Mouse (Mus musculus) midbrain, embryonic 15.5 days (tissue): Measurements from ENCODE around the gene Fbxl2. TPM values are rescaled to one million over a fixed set of nuclear protein-coding genes. Genes with fewer than 3 reads are reported as not detected.

Experiments used
- ATAC-seq: fragments of 200-750 bp; cut with Nextera tagmentation; replicated peaks from 2 replicates; pipeline ENCODE4 v1.8.0; 2017; ENCODE audit warnings: moderate TSS enrichment
- H3K27ac ChIP-seq: fragments of 300-500 bp; sonication (generic); 2 replicates; pipeline ENCODE4 v1.5.1; 2015; ENCODE audit warnings: mild to moderate bottlenecking, inconsistent platforms
- H3K27me3 ChIP-seq: fragments of 300-500 bp; sonication (generic); replicated peaks from 2 replicates; pipeline ENCODE4 v1.6.1; 2015; ENCODE audit warnings: inconsistent platforms
- H3K36me3 ChIP-seq: fragments of 300-500 bp; sonication (generic); replicated peaks from 2 replicates; pipeline ENCODE4 v1.6.1; 2015; ENCODE audit warnings: inconsistent platforms
- H3K4me1 ChIP-seq: fragments of 300-500 bp; sonication (generic); 2 replicates; pipeline ENCODE4 v1.6.1; 2015; ENCODE audit warnings: inconsistent platforms
- H3K4me2 ChIP-seq: fragments of 300-500 bp; sonication (generic); 2 replicates; pipeline ENCODE4 v1.6.1; 2015; ENCODE audit warnings: inconsistent platforms, mild to moderate bottlenecking, moderate library complexity
- H3K4me3 ChIP-seq: fragments of 300-500 bp; sonication (generic); 2 replicates; pipeline ENCODE4 v1.5.1; 2015; ENCODE audit warnings: mild to moderate bottlenecking, inconsistent platforms
- H3K9ac ChIP-seq: fragments of 300-500 bp; sonication (generic); 2 replicates; pipeline ENCODE4 v1.6.1; 2015; ENCODE audit warnings: mild to moderate bottlenecking, inconsistent platforms
- H3K9me3 ChIP-seq: fragments of 300-500 bp; sonication (generic); 2 replicates; pipeline ENCODE4 v1.6.1; 2016; ENCODE audit warnings: inconsistent platforms
- WGBS: fragments of 180-500 bp; shearing (Covaris S2); methylation state at CpG from one replicate; pipeline ENCODE4 v1.1.7; 2015; ENCODE audit warnings: mixed read lengths; 5-methylcytosine and 5-hydroxymethylcytosine counted together
- polyA plus RNA-seq: library from polyadenylated mRNA; unstranded; fragments of >200 nt; fragmentation: Nextera tagmentation; extraction: Ambion mirVana; gene quantifications from 2 replicates; pipeline ENCODE4 v1.2.1, GENCODE M21; 2015

The Fbxl2 gene
- polyA plus RNA-seq, 1 experiment from 2014 or later, result 28.9 TPM

GRCm38 (mm10) chr9:114015724-114016123 lies 30.3 kb downstream of the Fbxl2 start:
- no peak overlapping the region for H3K4me2 ChIP-seq
- no peaks in the 10 kb centered on the region for H3K9me3 ChIP-seq
- H3K4me3 ChIP-seq, result no peak overlapping the region
- peaks cover 5% of the 10 kb centered on the region; the same call in 1 of the 2 replicates for H3K36me3 ChIP-seq
- no peaks in the 10 kb centered on the region for H3K27me3 ChIP-seq
- H3K27ac ChIP-seq, result no peak overlapping the region
- H3K4me1 ChIP-seq, result no peaks in the 10 kb centered on the region
- no peak overlapping the region for H3K9ac ChIP-seq
- ATAC-seq, result no peak
- 87% methylated on average over 4 of the region's 4 CpGs for WGBS

GRCm38 (mm10) chr9:114014034-114014433 lies 32.0 kb downstream of the Fbxl2 start:
- H3K4me2 ChIP-seq, result no peak overlapping the region
- H3K36me3 ChIP-seq, result peaks cover 5% of the 10 kb centered on the region; the same call in 1 of the 2 replicates
- no peak overlapping the region for H3K27ac ChIP-seq
- H3K4me3 ChIP-seq, result no peak overlapping the region
- no peak overlapping the region for H3K9ac ChIP-seq
- H3K4me1 ChIP-seq, result no peaks in the 10 kb centered on the region
- no peaks in the 10 kb centered on the region for H3K27me3 ChIP-seq
- no peak for ATAC-seq
- WGBS, result 88% methylated on average over 1 of the region's 1 CpGs
- H3K9me3 ChIP-seq, result no peaks in the 10 kb centered on the region

DNA sequence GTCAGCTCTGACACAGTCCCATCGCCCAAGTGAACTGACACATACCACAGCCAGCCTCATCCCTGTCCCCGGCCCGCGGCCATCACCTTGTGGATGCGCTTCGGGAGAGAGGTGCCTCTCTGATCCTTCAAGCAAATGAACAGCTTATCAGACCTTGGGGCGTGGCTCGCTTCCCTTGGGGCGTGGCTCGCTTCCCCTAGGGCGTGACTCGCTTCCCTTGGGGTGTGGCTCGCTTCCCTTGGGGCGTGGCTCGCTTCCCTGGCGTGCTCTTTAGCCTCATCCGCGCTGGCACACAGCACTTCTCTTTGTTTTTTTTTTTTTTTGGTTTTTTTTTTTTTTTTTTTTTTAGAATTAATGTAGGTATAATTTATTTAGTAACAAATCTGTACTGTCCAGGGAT lies 34.8 kb downstream of the Fbxl2 start:
- no peak for ATAC-seq
- H3K27me3 ChIP-seq, result no peaks in the 10 kb centered on the region
- H3K4me1 ChIP-seq, result no peaks in the 10 kb centered on the region
- H3K4me2 ChIP-seq, result no peak overlapping the region
- no peaks in the 10 kb centered on the region for H3K9me3 ChIP-seq
- peaks cover 5% of the 10 kb centered on the region; the same call in 1 of the 2 replicates for H3K36me3 ChIP-seq
- H3K27ac ChIP-seq, result no peak overlapping the region
- WGBS, result 69% methylated on average over 18 of the region's 18 CpGs
- no peak overlapping the region for H3K9ac ChIP-seq
- H3K4me3 ChIP-seq, result no peak overlapping the region

GRCm38 (mm10) chr9:114009526-114009925 lies 36.5 kb downstream of the Fbxl2 start:
- no peak overlapping the region for H3K4me2 ChIP-seq
- no peaks in the 10 kb centered on the region for H3K27me3 ChIP-seq
- 39% methylated on average over 5 of the region's 5 CpGs for WGBS
- H3K4me1 ChIP-seq, result no peaks in the 10 kb centered on the region
- H3K27ac ChIP-seq, result no peak overlapping the region
- H3K36me3 ChIP-seq, result peaks cover 5% of the 10 kb centered on the region; the same call in 1 of the 2 replicates
- no peaks in the 10 kb centered on the region for H3K9me3 ChIP-seq
- ATAC-seq, result no peak
- no peak overlapping the region for H3K9ac ChIP-seq
- H3K4me3 ChIP-seq, result no peak overlapping the region

GRCm38 (mm10) chr9:114007850-114008350 lies 38.1 kb downstream of the Fbxl2 start:
- H3K4me3 ChIP-seq, result no peak overlapping the region
- H3K27ac ChIP-seq, result no peak overlapping the region
- ATAC-seq, result no peak

DNA sequence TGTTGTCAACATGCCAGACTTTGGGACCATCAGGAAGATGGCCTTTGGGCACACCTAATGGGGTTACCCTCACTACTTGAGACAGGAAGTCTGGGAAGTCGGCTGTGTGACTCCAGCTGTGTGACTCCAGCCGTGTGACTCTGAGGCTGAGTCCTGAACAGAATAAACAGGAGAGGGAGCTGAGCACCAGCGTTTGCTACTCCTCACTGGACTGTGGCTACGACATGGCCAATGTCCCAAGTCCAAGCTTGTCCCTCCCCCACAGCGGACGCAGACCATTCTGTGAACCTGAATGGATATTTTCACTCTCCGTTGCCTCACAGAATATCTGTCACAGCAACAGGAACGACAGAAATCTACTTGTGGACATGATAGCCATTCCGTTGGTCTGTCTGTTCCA lies 39.2 kb downstream of the Fbxl2 start:
- ATAC-seq, result no peak
- Histone ChIP-seq H3K4me1 (no peaks in the 10 kb centered on the region), H3K9ac (no peak overlapping the region), H3K27me3 (no peaks in the 10 kb centered on the region), H3K9me3 (no peaks in the 10 kb centered on the region), H3K27ac (no peak overlapping the region), H3K4me3 (no peak overlapping the region), H3K4me2 (no peak overlapping the region), H3K36me3 (peaks cover 4% of the 10 kb centered on the region; the same call in 1 of the 2 replicates)
- 78% methylated on average over 9 of the region's 9 CpGs for WGBS

More at GRCm38 (mm10) chr9:114007850-114008350, 38.1 kb downstream of the Fbxl2 start:
- WGBS, result 91% methylated on average over 9 of the region's 9 CpGs
- no peaks in the 10 kb centered on the region for H3K27me3 ChIP-seq
- peaks cover 4% of the 10 kb centered on the region; the same call in 1 of the 2 replicates for H3K36me3 ChIP-seq
- H3K4me2 ChIP-seq, result no peak overlapping the region
- H3K9ac ChIP-seq, result no peak overlapping the region
- no peaks in the 10 kb centered on the region for H3K4me1 ChIP-seq
- no peaks in the 10 kb centered on the region for H3K9me3 ChIP-seq

DNA sequence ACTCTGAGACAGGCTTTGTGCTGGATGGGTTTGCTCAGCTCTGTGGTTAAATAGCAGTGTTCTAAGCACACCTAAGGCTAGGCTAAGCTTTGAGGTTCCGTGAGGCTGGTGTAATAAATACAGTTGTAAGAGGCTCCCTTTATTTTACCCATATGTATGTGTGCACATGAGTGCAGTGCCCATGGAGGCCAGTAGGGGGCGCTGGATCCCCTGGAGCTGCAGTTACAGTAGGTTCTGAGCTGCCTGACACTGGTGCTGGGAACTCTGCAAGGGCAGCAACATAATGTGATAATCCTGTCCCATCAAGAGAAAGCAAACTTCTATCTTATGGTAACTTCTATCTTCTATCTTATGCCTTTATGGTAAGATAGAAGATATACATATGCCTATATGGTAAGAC lies 47.7 kb downstream of the Fbxl2 start:
- Histone ChIP-seq H3K27ac (no peak overlapping the region), H3K4me3 (no peak overlapping the region), H3K36me3 (peaks cover 14% of the 10 kb centered on the region), H3K9me3 (no peaks in the 10 kb centered on the region), H3K4me1 (no peaks in the 10 kb centered on the region), H3K27me3 (no peaks in the 10 kb centered on the region), H3K9ac (no peak overlapping the region), H3K4me2 (no peak overlapping the region)
- ATAC-seq, result no peak
- 60% methylated on average over 2 of the region's 2 CpGs for WGBS

DNA sequence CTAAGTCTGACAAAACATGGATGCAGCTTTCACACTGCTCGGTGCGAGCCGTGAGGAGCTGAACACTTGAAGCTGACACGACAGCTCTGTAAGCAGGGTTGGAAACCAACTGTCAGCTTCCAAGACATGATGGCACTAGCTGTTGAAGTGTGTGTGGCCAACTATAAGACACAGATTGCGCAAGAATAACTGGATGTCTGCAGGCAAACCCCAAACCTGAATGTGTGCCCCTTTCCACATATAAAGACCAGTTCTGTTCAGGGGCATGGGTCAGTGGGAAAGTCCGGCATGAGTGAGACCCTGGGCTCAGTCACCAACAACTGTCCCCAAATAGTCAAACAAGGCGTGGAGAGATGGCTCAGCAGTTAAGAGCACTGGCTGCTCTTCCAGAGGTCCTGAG lies 53.2 kb downstream of the Fbxl2 start:
- H3K4me2 ChIP-seq, result no peak overlapping the region
- no peak overlapping the region for H3K4me3 ChIP-seq
- H3K9ac ChIP-seq, result no peak overlapping the region
- no peaks in the 10 kb centered on the region for H3K27me3 ChIP-seq
- H3K27ac ChIP-seq, result no peak overlapping the region
- H3K4me1 ChIP-seq, result no peaks in the 10 kb centered on the region
- H3K36me3 ChIP-seq, result no peaks in the 10 kb centered on the region
- no peaks in the 10 kb centered on the region for H3K9me3 ChIP-seq
- WGBS, result 92% methylated on average over 7 of the region's 7 CpGs
- no peak for ATAC-seq

DNA sequence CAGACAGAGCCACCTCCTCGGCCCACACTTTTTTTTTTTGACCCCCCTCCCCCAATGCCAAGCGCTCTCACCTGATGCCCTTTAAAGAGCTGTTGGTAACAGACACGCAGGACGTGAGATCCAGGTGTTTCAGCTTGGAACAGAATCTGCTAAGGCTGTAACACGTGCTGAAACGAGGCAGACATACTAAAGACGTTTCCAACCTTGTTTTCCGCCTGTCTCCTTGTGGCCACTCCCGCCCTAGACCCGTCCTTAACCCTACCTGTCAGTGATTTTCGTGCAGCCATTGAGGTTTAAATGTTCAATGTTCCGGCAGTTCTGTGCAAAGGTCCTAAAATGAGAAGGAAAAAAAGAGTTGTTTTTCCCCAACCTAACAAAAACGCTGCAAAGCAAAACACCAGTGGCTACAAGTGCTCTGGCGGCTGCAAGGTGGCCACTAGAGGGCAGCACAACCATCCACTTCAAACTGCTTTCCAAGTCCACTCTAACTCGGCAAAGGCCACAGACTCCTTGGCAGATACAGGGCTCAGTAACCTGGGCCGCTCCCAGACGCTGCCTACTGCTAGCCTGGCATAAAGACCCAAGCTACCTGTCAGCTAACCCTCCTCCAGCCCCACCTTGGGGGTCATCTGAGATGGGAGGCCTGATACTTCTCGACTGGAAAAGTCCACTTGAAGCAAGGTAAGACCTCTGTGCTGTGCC lies 55.3 kb downstream of the Fbxl2 start:
- no peaks in the 10 kb centered on the region; the same call in 1 of the 2 replicates for H3K36me3 ChIP-seq
- H3K9me3 ChIP-seq, result no peaks in the 10 kb centered on the region
- no peak overlapping the region for H3K9ac ChIP-seq
- H3K27me3 ChIP-seq, result no peaks in the 10 kb centered on the region
- no peaks in the 10 kb centered on the region for H3K4me1 ChIP-seq
- peak; percentile 74 for ATAC-seq
- WGBS, result 26% methylated on average over 18 of the region's 18 CpGs
- H3K4me2 ChIP-seq, result peak overlapping the region; percentile 22; the same call in 1 of the 2 replicates
- no peak overlapping the region for H3K4me3 ChIP-seq
- H3K27ac ChIP-seq, result no peak overlapping the region

DNA sequence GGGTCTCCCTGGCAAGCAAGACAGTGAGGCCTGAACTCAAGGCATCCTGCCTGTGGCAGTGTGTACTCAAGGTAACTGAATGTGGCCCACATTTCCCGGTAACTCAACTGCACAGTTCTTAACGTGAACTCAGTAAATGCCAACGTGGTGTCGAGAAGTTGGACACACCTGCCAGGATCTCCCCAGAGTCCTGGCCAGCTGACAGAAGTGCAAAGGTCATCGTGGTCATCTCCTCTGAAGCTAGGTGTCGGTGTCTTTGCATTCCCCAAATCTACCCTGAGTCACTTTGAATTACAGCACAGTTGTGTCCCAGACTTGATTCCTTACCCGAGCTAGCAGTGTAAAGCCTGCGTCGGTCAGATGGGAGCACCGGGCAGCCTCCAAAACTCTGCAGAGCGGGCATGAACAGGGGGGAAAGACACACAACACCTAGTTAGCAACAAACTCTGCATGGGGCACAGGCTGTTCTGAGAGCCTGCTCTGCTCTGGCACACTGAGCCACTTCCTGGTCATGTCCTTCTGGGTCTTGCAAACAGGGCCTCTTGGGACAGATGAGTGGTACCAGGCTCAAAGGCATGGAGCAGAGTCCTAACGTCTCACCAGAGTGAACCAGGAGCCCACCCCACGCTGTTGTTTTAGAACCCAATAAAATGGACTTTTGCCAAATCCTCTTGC lies 60.9 kb downstream of the Fbxl2 start:
- no peaks in the 10 kb centered on the region for H3K27me3 ChIP-seq

DNA sequence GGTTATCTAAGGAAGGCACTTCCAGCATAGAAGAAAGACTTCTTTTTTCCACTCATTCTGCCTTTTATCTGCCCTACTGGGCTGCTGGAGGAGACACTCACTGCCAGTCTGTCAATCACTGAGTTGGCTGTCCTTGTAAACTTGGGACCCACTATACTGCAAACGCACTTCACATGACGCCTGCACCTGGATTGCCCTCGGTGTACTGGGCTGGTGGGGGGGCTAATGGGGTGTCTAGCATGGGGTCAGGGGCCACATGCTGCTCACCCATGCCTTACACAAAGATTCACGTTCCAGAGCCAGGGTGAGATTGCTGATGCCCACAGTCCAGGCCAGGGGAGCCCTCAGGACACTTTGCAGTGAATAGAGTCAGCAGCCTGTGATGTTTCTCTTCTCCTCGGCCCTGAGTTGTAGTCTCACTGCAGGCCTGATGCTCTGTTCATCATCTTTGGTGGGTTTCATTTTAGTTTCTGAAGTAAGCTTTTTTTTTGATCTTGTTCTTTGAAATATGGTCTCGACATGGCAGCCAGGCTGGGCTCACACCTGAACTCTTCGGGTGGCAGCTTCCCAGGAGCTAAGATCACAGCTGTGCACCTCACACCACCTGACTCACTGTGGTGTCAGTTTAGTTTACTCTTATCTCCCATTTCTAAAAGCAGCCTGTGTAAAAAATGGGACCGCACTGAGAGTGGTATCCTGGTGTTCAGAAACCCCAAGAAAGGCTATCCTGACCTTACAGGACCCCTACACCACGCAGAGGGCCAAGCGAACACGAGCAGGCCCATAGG lies 62.9 kb downstream of the Fbxl2 start:
- Histone ChIP-seq H3K27me3 (no peaks in the 10 kb centered on the region), H3K4me2 (no peak overlapping the region), H3K9me3 (no peaks in the 10 kb centered on the region), H3K4me3 (no peak overlapping the region), H3K36me3 (peaks cover 15% of the 10 kb centered on the region), H3K27ac (no peak overlapping the region), H3K4me1 (peaks cover 9% of the 10 kb centered on the region), H3K9ac (no peak overlapping the region)
- WGBS, result 85% methylated on average over 11 of the region's 11 CpGs
- ATAC-seq, result no peak

More for the DNA sequence above, 60.9 kb downstream of the Fbxl2 start:
- Histone ChIP-seq H3K4me3 (no peak overlapping the region), H3K4me2 (no peak overlapping the region), H3K9me3 (no peaks in the 10 kb centered on the region), H3K4me1 (peaks cover 9% of the 10 kb centered on the region), H3K36me3 (no peaks in the 10 kb centered on the region; the same call in 1 of the 2 replicates), H3K9ac (no peak overlapping the region), H3K27ac (no peak overlapping the region)
- WGBS, result 88% methylated on average over 13 of the region's 13 CpGs
- ATAC-seq, result no peak

- ATAC-seq, result no peak
- H3K9ac ChIP-seq, result no peak overlapping the region
- H3K36me3 ChIP-seq, result peaks cover 19% of the 10 kb centered on the region
- H3K27ac ChIP-seq, result no peak overlapping the region
- no peak overlapping the region for H3K4me3 ChIP-seq
- 91% methylated on average over 2 of the region's 2 CpGs for WGBS
- H3K4me2 ChIP-seq, result no peak overlapping the region
- no peaks in the 10 kb centered on the region for H3K9me3 ChIP-seq
- no peaks in the 10 kb centered on the region for H3K27me3 ChIP-seq
- H3K4me1 ChIP-seq, result peaks cover 9% of the 10 kb centered on the region
These were observed 63.5 kb downstream of the Fbxl2 start for GRCm38 (mm10) chr9:113982451-113982850.
